Mouse (Mus musculus): ENCODE measurements around the gene Dagla.

- TF ChIP-seq CTCF (IDR thresholded peaks at IDR 0.05; ENCODE audit: low read depth): no peak
- TF ChIP-seq EP300 (IDR thresholded peaks at IDR 0.05; ENCODE audit: low read depth): no peak
Measured at GRCm38 (mm10) chr19:10323362-10323837, 18.7 kb upstream of the Dagla start.

All from heart, postnatal 0 days (tissue).